Mouse (Mus musculus): Measurements from ENCODE around the gene Cib4.

Cib4 gene

GRCm38 (mm10) chr5:30518547-30518946 is 27.1 kb downstream of the Cib4 start:
- no peak for DNase-seq (ENCODE audit: low read depth, low spot score)

- no peak for DNase-seq (ENCODE audit: low read depth, low spot score)
These were observed 27.5 kb downstream of the Cib4 start for GRCm38 (mm10) chr5:30518108-30518507.

- no peak for DNase-seq (ENCODE audit: low read depth, low spot score)
These were observed 29.3 kb downstream of the Cib4 start for GRCm38 (mm10) chr5:30516376-30516775.

- no peak for DNase-seq (ENCODE audit: low read depth, low spot score)
These were observed 32.5 kb downstream of the Cib4 start for GRCm38 (mm10) chr5:30513111-30513510.

GRCm38 (mm10) chr5:30497299-30497698 is 48.3 kb downstream of the Cib4 start:
- DNase-seq (ENCODE audit: low read depth, low spot score): no peak

GRCm38 (mm10) chr5:30496821-30497220 is 48.8 kb downstream of the Cib4 start:
- DNase-seq (ENCODE audit: low read depth, low spot score): no peak

- DNase-seq (ENCODE audit: low read depth, low spot score): no peak
These were observed 50.3 kb downstream of the Cib4 start for GRCm38 (mm10) chr5:30495288-30495687.

GRCm38 (mm10) chr5:30494606-30495005 is 51.0 kb downstream of the Cib4 start:
- no peak for DNase-seq (ENCODE audit: low read depth, low spot score)

- DNase-seq (ENCODE audit: low read depth, low spot score): no peak
These were observed 51.9 kb downstream of the Cib4 start for GRCm38 (mm10) chr5:30493723-30494122.

- no peak for DNase-seq (ENCODE audit: low read depth, low spot score)
These were observed 54.8 kb downstream of the Cib4 start for GRCm38 (mm10) chr5:30490845-30491244.

- no peak for DNase-seq (ENCODE audit: low read depth, low spot score)
These were observed 55.4 kb downstream of the Cib4 start for GRCm38 (mm10) chr5:30490215-30490614.

- no peak for DNase-seq (ENCODE audit: low read depth, low spot score)
These were observed 60.5 kb downstream of the Cib4 start for GRCm38 (mm10) chr5:30485136-30485535.

- no peak for DNase-seq (ENCODE audit: low read depth, low spot score)
These were observed 61.0 kb downstream of the Cib4 start for GRCm38 (mm10) chr5:30484591-30484990.

GRCm38 (mm10) chr5:30483533-30483932 is 62.1 kb downstream of the Cib4 start:
- DNase-seq (ENCODE audit: low read depth, low spot score): no peak

GRCm38 (mm10) chr5:30482319-30482718 is 63.3 kb downstream of the Cib4 start:
- DNase-seq (ENCODE audit: low read depth, low spot score): no peak

- no peak for DNase-seq (ENCODE audit: low read depth, low spot score)
These were observed 69.1 kb downstream of the Cib4 start for GRCm38 (mm10) chr5:30476534-30476933.

- DNase-seq (ENCODE audit: low read depth, low spot score): no peak
These were observed 73.5 kb downstream of the Cib4 start for GRCm38 (mm10) chr5:30472148-30472547.

GRCm38 (mm10) chr5:30470454-30470853 is 75.2 kb downstream of the Cib4 start:
- DNase-seq (ENCODE audit: low read depth, low spot score): no peak

- DNase-seq (ENCODE audit: low read depth, low spot score): no peak
These were observed 79.3 kb downstream of the Cib4 start for GRCm38 (mm10) chr5:30466315-30466714.

GRCm38 (mm10) chr5:30465861-30466260 is 79.8 kb downstream of the Cib4 start, which contains the start of gene 1700001C02Rik:
1700001C02Rik (plus strand) TSS chr5:30466047.
- no peak for DNase-seq (ENCODE audit: low read depth, low spot score)

- DNase-seq (ENCODE audit: low read depth, low spot score): peak; percentile 66
These were observed 83.8 kb downstream of the Cib4 start, which contains the start of gene Otof for GRCm38 (mm10) chr5:30461821-30462220. Otof (minus strand) TSS chr5:30461932.

GRCm38 (mm10) chr5:30460155-30460554 is 85.5 kb downstream of the Cib4 start:
- DNase-seq (ENCODE audit: low read depth, low spot score): no peak

GRCm38 (mm10) chr5:30456056-30456455 is 89.6 kb downstream of the Cib4 start:
- no peak for DNase-seq (ENCODE audit: low read depth, low spot score)

GRCm38 (mm10) chr5:30444327-30444895 is 101.2 kb downstream of the Cib4 start:
- DNase-seq (ENCODE audit: low read depth, low spot score): no peak

Data from telencephalon, adult 2 months (tissue).